Mouse (Mus musculus): ENCODE measurements at regions not wholly inside any gene's neighbourhood (a gene's known extent, or its start where the extent isn't known, plus 50 kb on each side); places are given as distances from the start of the nearest gene placed in this dataset.
"Not testable (repeated sequence)": the region's sequence is repeated elsewhere in the genome, so short reads cannot be mapped to it uniquely, and the experiment has no call there.

GRCm38 (mm10) chr3:41504867-41505266, 50.7 kb upstream of the Jade1 start:
- DNase-seq, result no peak

DNA sequence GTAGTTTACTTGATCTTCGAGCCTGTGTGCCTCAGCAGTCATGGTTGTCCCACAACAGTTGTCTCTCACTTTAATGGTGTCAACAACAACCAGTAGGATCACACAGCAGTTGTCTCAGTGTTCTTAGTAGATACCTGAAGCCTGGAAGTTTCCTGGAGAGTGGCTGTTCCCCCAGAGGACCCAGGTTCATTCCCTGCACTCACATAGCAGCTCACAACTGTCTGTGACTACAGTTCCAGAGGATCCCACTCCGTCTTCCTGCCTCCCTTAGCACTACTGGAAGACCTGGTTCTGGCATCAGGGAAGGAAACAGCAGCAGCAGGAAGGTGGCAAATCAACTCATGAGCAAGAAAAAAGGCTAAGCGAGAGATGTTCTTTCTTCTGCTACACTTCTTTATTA, 53.4 kb upstream of the Jade1 start:
- DNase-seq, result no peak

GRCm38 (mm10) chr3:41501639-41502038, 53.9 kb upstream of the Jade1 start:
- DNase-seq, result not testable (repeated sequence)

DNA sequence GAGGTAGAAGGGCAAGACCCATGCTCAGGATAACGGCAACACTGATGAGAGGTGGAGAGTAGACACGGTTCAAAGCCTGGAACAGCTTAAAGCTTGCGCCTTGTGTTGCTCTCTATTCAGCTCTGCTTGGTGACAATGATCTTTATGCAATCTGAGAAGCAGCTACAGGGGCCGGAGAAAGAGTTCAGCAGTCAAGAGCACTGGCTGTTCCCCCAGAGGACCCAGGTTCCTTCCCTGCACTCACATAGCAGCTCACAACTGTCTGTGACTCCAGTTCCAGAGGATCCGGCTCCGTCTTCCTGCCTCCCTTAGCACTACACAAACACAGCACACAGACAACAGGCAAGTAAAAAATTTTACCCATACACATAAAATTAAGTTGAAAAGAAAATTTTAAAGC, 54.4 kb upstream of the Jade1 start:
- DNase-seq, result no peak

GRCm38 (mm10) chr3:41499680-41500079, 55.9 kb upstream of the Jade1 start:
- no peak for DNase-seq

DNA sequence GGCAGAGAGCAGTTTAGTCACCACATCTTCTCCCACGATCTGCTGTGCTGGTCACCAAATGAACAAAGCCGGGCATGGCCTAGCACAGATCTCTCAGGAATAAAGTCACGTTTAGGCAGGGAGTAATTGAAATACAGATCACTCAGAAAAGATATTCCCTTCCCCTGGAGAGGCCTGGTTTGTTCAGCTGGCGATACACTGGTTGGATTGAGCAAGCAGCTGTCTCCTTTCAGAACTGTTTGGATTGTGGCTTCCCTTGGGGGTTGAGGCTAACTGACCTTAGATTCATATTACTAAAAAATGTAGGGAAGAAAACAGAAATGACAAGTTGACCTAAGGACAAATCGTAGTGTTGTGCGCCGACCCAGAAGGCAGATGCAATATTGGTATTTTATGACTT, 56.7 kb upstream of the Jade1 start:
- peak in 1 of 2 experiments; percentile 48 for DNase-seq

DNA sequence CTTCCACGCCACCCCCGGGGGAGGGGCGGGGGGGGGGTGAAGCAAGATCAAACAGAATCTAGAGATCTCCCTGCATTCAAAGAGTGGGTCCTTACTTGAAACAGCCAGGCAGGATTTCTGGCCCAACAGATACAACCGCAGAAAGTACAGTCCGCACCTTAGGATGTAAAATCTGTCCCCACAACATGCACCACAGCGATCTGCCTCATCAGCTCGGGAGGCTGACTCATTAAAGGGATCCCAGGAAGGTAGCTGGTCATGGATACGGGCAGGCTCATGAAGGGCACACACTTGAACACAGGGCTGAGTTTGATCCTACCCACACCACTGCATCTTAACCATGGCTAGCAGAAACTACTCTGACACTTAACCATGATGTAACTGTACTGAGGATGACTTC, 57.8 kb upstream of the Jade1 start:
- no peak for DNase-seq

DNA sequence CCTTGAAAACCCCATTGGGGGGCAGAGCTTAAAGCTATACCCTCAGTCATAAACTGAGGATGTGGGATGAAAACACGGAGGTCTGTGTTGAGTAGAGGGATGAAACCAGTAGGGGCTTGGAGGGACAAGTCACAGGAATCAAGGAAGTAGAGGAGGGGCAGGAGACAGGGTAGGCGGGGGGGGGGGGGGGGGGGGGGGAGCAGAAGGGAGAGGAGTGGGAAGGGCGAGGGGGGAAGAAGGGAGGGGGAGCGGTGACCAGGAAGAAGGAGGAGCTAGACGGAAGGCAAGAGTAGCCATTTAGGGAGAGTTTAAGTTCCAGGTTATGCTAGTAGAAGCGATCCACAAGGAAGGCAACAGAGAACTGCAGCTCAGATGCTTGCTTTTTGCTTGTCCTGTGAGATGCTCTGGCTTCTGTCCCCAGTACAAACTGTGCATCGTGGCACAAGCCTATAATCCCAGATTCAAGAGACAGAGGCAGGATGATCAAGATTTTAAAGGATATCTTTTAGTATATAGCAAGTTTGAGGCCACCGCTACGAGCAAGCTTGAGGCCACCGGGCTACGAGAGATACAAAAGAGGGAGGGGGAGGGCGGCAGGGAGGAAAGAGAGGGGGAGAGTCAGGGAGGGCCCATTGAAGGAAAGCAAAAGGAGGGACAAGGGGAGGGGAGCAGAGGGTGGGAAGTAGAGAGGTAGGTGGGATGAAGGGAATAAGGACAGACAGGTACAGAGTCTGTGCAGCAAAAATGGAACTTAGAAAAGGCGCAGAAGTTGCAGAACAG, 58.4 kb upstream of the Jade1 start:
- no peak for DNase-seq

- DNase-seq, result no peak
These were observed 59.6 kb upstream of the Jade1 start for GRCm38 (mm10) chr3:41495893-41496292.

DNA sequence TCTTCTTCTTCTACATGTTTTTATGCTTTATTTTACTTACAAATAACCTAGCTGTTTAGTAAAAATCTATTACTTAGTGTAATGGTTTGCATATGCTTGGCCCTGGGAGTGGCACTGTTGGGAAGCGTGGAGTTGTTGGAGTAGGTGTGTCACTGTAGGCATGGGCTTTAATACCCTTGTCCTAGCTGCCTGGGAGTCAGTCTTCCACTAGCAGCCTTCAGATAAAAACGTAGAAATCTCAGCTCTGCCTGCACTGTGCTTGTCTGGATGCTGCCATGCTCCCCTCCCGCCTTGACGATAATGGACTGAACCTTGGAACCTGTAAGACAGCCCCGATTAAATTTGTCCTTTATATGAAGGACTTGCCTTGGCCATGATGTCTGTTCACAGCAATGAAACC, 60.4 kb upstream of the Jade1 start:
- DNase-seq, result no peak

DNA sequence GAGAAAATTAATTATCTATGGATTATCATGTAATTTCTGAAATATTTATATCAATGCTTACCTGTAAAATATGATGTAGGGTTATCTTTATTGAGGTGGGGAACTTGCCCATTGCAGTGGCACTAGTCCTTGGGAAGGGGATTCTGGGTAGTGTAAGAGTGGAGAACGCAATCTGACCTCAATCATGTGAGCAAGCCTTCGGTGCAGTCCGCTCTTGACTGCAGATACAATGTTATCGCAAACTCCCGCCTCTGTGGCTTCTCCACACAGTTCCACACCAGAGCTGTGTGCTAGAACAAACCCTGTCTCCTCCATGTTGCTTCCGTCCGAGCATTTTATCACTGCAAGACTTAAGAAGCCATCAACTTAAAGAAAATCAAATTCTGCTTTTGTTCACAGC, 62.1 kb upstream of the Jade1 start:
- no peak for DNase-seq

DNA sequence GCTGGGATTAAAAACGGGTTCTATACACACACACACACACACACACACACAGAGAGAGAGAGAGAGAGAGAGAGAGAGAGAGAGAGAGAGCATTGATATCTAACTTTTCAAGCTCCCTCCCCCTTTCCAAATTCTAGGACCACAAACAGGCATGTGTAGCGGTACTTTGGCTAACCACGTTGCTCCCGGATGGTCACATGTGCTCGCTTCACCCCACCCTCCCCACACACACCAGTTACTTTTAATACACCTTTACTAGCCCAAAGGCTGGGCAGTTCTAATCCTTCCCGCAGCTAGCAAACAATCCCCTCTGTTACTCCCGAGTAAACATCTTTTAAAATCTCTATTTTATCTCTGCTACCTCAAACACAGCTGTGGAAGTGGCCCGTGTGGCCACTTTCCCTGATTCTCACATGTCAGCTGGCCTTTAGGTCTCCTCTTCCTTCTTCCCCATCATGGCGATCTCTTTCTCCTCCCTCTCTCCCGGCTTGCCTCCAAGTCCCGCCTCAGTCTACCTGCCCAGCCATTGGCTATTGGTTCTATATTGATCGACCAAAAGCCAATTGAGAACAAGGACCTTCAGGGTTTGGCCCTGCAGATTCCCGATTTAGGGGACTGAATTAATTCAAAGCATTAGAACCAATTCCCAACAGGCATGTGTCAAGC, 62.7 kb upstream of the Jade1 start:
- DNase-seq, result no peak

- peak in 1 of 2 experiments; percentile 40 for DNase-seq
These were observed 63.4 kb upstream of the Jade1 start for GRCm38 (mm10) chr3:41492031-41492726.

- DNase-seq, result no peak
These were observed 64.3 kb upstream of the Jade1 start for GRCm38 (mm10) chr3:41491185-41491584.

DNA sequence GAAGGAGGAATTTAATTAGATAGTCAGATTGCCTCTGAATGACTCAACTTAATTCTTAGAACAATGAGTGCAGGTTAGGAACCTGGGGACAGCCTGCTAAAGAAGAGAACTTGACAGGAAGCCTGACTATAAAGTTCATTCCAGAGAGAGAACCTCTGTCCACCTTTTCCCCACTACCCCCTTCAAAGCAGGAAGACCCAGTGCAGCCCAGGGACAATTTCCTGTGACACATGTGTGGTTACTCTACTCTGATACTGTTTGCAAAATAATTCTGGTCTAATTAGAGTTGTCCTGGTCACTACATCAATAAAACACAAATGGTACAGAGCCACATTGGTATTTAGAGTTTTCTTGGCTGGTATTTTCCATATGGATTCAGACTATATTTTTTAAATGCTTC, 65.5 kb upstream of the Jade1 start:
- DNase-seq, result no peak

DNA sequence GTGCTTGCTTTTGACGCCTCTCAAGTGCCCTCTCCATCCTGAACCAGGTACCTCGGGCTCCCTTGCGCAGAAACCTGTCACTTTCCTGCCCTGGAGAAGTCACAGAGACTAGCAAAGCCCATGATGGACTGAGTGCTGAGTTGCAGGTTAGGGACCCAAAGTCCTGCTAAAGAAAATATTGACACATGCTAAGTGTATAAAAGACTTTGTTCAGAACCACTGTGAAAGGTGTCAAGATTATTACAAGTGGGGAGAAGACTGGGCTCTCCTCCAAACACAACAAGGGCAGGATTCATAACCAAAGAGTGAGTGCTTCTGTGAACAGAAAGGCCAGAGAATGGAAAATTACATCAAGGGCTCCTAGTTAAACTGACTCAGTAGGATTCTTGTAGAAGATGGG, 66.0 kb upstream of the Jade1 start:
- DNase-seq, result no peak

- no peak for DNase-seq
These were observed 67.2 kb upstream of the Jade1 start for GRCm38 (mm10) chr3:41488229-41488774.

- no peak for DNase-seq
These were observed 70.6 kb upstream of the Jade1 start for GRCm38 (mm10) chr3:41484920-41485319.

GRCm38 (mm10) chr3:41483582-41483981, 71.9 kb upstream of the Jade1 start:
- no peak for DNase-seq

- DNase-seq, result no peak
These were observed 72.5 kb upstream of the Jade1 start for GRCm38 (mm10) chr3:41482881-41483494.

- DNase-seq, result no peak
These were observed 75.3 kb upstream of the Jade1 start for GRCm38 (mm10) chr3:41480186-41480585.

DNA sequence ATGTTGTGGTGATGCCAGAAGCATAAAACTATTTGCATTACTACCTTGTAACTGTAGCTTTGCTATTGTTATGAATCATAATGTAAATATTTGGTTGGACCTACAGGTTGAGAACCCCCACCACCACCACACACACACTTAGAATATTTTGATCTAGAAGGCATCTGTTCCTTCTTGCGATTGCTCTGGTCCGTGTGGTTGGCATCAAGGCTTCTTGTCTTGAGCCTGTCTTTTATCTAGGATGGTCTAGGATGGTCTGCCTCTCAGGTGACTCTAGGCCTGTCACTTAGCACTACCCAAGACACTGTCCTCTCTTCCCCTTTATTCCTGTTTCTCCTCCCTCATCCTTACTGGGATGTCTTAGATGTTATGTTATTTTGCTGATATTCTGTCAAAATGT, 76.6 kb upstream of the Jade1 start:
- no peak for DNase-seq

DNA sequence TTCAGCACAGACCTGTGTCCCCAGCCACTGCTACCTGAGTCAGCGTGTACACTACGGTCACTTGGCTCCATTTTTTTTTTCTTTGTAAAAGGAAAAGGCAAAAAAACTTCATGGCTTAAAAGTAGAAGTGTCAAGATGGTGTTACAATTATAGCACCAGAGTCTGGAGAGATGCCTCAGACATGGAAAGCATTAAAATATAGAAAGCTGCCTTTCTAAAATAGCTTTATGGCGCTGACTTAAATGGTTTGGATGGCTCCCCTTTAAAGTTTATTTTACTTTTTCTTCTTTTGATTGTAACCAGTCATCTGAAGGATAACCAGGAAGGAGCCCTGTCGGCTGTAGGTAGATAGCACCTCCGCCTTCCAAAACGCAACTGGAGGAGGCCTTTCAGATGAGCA, 79.0 kb upstream of the Jade1 start:
- no peak for DNase-seq

Data from kidney, adult 8-10 months (tissue).